Mouse (Mus musculus): ENCODE results near the gene 4930595M18Rik. TPM values are rescaled to one million over a fixed set of nuclear protein-coding genes. Genes with fewer than 3 reads are reported as not detected.

Gene 4930595M18Rik
- polyA plus RNA-seq (2015; fragmentation: Nextera tagmentation; extraction: Ambion mirVana), result not detected in 2 replicates

DNA sequence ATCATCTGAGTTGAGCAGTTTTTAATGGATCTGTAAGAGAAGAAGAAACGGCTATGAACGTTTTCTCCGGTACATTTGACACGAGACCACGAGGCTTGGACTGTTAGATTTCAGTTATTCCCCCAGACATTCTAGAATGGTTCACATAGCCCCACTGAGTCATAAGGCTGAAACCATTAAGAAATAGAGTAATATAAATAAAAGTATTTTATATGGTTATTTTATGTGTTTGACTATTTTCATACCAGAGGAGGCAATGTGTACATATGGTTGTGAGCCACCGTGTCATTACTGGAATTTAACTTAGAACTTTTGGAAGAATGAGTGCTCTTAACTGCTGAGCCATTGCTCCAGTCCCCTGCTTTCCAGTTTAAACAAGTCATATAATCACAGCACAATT, at the start of gene 4930595M18Rik:
Gene 4930595M18Rik (minus strand): TSS at position 101 of the 400 bp plus-strand sequence.
- ATAC-seq, result no peak
- Histone ChIP-seq H3K27ac (ENCODE audit: low read depth, low read length) (no peak within 1 kb of the TSS), H3K4me1 (ENCODE audit: control insufficient read depth, insufficient read depth, low read depth, low read length) (no peaks in the 10 kb centered on the region), H3K9me3 (ENCODE audit: control insufficient read depth, low read length) (no peaks in the 10 kb centered on the region), H3K27me3 (replicated peaks; ENCODE audit: control insufficient read depth, insufficient read depth, low read length) (no peaks in the 10 kb centered on the region), H3K4me2 (ENCODE audit: low read length) (no peak within 1 kb of the TSS), H3K4me3 (ENCODE audit: low read length) (no peak within 1 kb of the TSS), H3K9ac (ENCODE audit: low read depth, low read length) (no peak within 1 kb of the TSS), H3K36me3 (ENCODE audit: control insufficient read depth, insufficient read depth, low read length) (no peaks in the 10 kb centered on the region)
- 92% methylated on average over 6 of the region's 6 CpGs for WGBS

- Histone ChIP-seq H3K9me3 (ENCODE audit: control insufficient read depth, low read length) (no peaks in the 10 kb centered on the region), H3K4me2 (ENCODE audit: low read length) (no peak overlapping the region), H3K36me3 (ENCODE audit: control insufficient read depth, insufficient read depth, low read length) (no peaks in the 10 kb centered on the region), H3K9ac (ENCODE audit: low read depth, low read length) (no peak overlapping the region), H3K4me3 (ENCODE audit: low read length) (no peak overlapping the region), H3K27me3 (replicated peaks; ENCODE audit: control insufficient read depth, insufficient read depth, low read length) (no peaks in the 10 kb centered on the region), H3K27ac (ENCODE audit: low read depth, low read length) (no peak overlapping the region), H3K4me1 (ENCODE audit: control insufficient read depth, insufficient read depth, low read depth, low read length) (no peaks in the 10 kb centered on the region)
- ATAC-seq, result no peak
Observed at GRCm38 (mm10) chrX:81472500-81472899, 14.6 kb upstream of the 4930595M18Rik start.

Measured in hindbrain, embryonic 16.5 days (tissue).